Mouse (Mus musculus): ENCODE results near the gene March2. TPM values are rescaled to one million over a fixed set of nuclear protein-coding genes. Genes with fewer than 3 reads are reported as not detected.
"Not testable (repeated sequence)": the region's sequence is repeated elsewhere in the genome, so short reads cannot be mapped to it uniquely, and the experiment has no call there.

March2 gene
- polyA plus RNA-seq, 1 experiment from 2014 or later: 55.7 TPM

DNA sequence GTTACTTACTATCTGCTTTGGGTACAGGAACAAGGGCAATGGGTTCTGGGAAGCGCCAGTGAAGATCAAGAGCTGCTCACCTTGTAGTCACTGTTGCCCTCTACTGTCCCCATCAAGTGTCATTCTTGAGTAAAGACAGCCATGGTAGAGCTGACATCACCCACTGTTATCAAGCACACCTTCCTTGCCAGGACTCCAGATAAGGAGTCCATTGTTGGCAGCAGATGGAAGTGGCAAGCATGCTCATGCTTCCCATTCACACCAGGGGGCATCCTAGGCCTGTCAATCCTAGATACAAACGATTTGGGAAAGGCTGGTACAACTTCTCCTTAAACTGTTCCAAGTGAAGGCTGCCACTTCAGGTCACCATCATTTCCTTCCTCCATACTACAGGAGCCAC is 27.5 kb upstream of the March2 start:
- Histone ChIP-seq H3K36me3 (peaks cover 50% of the 10 kb centered on the region), H3K4me2 (replicated peaks) (no peak overlapping the region)
- no peak for ATAC-seq (ENCODE audit: low FRiP score, low read depth)

DNA sequence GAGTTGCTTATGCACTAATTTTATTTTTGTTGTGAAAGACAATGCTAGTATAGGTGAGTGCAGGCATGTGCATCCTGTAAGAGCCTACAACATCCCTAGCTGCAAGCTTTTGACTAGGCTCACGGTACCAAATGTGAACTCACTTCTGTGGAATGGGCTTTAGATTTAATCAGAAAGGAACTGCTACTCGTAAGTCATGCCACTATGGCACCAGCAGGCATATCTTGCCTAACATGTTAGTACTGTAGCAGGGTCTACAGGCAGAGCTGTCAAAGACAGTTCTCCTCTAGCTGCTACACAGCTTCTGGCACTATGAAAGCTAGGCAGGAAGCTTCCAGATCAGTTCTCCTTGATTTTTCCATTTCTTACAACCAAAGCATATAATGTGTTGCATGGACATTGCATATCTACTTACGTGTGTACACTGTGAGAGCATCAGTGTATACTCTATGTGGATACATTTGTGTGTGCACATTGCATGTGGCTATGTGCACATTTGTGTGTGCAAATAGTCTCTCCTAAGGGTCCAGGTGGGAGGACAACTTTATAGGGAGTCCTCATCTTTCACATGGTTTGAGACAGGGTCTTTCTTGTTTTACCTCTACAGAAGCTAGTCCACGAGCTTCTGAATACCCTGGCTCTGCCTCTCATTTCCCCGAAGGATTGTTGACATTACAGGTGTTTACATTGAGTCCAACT is 26.4 kb upstream of the March2 start:
- H3K4me1 ChIP-seq: no peaks in the 10 kb centered on the region
- H3K27ac ChIP-seq: no peak overlapping the region
- no peaks in the 10 kb centered on the region for H3K9me3 ChIP-seq
- H3K4me3 ChIP-seq: no peak overlapping the region
- peaks cover 38% of the 10 kb centered on the region for H3K36me3 ChIP-seq
- no peak for ATAC-seq (ENCODE audit: low FRiP score, low read depth)
- no peaks in the 10 kb centered on the region for H3K27me3 ChIP-seq (replicated peaks)
- H3K4me2 ChIP-seq (replicated peaks): no peak overlapping the region
- no peak overlapping the region for H3K9ac ChIP-seq
- 88% methylated on average over 5 of the region's 5 CpGs for WGBS

More for the DNA sequence above, 27.5 kb upstream of the March2 start:
- Histone ChIP-seq H3K4me1 (no peaks in the 10 kb centered on the region), H3K27me3 (replicated peaks) (no peaks in the 10 kb centered on the region), H3K9me3 (no peaks in the 10 kb centered on the region), H3K4me3 (no peak overlapping the region), H3K27ac (no peak overlapping the region), H3K9ac (no peak overlapping the region)
- WGBS: 82% methylated on average over 2 of the region's 2 CpGs

DNA sequence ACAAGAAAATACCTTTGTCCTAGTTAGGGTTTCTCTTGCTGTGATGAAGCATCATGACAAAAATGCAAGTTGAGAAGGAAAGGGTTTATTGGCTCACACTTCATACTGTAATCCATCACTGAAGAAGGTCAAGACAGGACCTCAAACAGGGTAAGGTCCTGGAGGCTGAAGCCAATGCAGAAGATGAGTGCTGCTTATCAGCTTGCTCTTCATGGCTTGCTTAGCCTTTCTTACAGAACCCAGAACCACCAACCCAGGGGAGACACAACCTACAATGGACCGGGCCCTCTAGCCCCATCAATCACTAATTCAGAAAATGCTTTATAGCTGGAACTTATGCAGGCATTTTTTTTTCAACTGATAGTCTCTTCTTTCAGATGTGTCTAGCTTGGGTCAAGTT is 23.9 kb upstream of the March2 start:
- Histone ChIP-seq H3K36me3 (peaks cover 15% of the 10 kb centered on the region), H3K27me3 (replicated peaks) (no peaks in the 10 kb centered on the region), H3K9me3 (no peaks in the 10 kb centered on the region), H3K4me3 (no peak overlapping the region), H3K4me2 (replicated peaks) (no peak overlapping the region), H3K27ac (no peak overlapping the region), H3K9ac (no peak overlapping the region), H3K4me1 (no peaks in the 10 kb centered on the region)
- WGBS: 97% methylated on average over 1 of the region's 1 CpGs
- no peak for ATAC-seq (ENCODE audit: low FRiP score, low read depth)

DNA sequence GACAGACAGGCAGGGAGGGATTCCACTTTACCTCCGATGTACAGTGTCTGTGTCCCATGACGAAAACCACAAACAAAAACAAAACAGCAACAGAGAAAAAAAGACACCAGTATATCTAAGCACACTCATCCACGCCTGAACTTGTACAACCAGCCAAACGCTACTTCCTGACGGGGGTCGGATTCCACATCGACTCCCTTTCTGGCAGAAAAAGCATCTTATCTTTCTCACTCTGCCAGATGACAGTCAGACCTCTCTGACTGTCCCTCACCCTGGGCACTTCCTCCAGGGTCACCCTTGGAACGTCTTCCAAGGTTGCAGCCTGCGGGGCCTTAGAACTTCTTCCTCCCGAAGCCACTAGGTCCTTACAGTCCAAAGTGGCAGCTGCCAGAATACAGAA is 15.1 kb upstream of the March2 start:
- H3K36me3 ChIP-seq; H3K9ac ChIP-seq; H3K4me2 ChIP-seq (replicated peaks); ATAC-seq (ENCODE audit: low FRiP score, low read depth); H3K9me3 ChIP-seq; H3K4me1 ChIP-seq; H3K27me3 ChIP-seq (replicated peaks); H3K4me3 ChIP-seq; H3K27ac ChIP-seq: not testable (repeated sequence)
- 88% methylated on average over 10 of the region's 10 CpGs for WGBS

DNA sequence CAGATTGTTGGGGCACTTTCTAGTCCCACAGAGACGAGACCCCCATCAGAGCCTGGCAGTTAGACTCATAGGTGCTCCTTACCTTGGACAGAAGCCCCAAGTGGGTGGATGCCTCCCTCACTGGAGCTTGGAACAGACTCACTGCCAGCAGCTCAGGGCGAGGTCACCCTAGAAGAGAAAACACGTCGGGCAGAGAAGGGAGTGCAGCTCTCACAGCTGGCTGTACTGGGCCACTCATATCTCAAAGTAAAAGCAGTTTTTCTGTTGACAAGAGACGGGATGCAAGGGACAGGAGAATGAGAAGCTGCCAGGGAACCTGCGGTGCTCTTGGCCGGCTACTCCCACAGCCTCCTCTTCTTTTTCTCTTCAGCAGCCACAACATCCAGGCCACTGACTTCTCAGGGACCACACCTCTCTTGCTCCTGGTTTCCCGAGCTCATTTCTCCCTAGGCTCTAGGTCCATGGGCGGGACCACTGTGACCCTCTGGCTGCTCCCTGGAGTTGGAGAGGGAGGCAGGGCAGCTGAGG is 14.2 kb upstream of the March2 start:
- not testable (repeated sequence) for H3K9me3 ChIP-seq; H3K4me3 ChIP-seq; H3K9ac ChIP-seq; H3K4me1 ChIP-seq; H3K27ac ChIP-seq; ATAC-seq (ENCODE audit: low FRiP score, low read depth); H3K27me3 ChIP-seq (replicated peaks); H3K36me3 ChIP-seq; H3K4me2 ChIP-seq (replicated peaks)
- 77% methylated on average over 9 of the region's 9 CpGs for WGBS

DNA sequence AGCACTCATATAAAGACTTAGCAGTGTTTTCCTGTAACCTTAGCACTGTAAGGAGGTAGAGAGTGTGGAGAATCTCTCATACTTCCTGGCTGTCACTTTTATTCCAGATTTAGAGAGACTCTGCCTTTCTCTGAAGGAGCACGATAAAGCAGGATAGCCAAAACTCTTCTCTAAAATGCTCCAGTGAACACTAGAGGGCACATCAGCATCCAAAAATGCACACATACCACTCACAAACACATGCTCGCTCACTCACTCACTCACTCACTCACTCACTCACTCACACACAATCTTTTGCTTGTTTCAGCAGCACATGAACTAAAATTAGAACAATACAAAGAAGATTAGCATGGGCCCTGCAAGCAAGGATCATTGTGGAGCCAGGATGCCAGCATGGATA is 10.7 kb upstream of the March2 start:
- H3K4me3 ChIP-seq: no peak overlapping the region
- 82% methylated on average over 2 of the region's 2 CpGs for WGBS
- H3K4me1 ChIP-seq: no peaks in the 10 kb centered on the region
- no peak overlapping the region for H3K4me2 ChIP-seq (replicated peaks)
- H3K27ac ChIP-seq: no peak overlapping the region
- H3K36me3 ChIP-seq: no peaks in the 10 kb centered on the region
- H3K27me3 ChIP-seq (replicated peaks): no peaks in the 10 kb centered on the region
- H3K9me3 ChIP-seq: peaks cover 3% of the 10 kb centered on the region; the same call in 1 of the 2 replicates
- ATAC-seq (ENCODE audit: low FRiP score, low read depth): no peak
- H3K9ac ChIP-seq: no peak overlapping the region

DNA sequence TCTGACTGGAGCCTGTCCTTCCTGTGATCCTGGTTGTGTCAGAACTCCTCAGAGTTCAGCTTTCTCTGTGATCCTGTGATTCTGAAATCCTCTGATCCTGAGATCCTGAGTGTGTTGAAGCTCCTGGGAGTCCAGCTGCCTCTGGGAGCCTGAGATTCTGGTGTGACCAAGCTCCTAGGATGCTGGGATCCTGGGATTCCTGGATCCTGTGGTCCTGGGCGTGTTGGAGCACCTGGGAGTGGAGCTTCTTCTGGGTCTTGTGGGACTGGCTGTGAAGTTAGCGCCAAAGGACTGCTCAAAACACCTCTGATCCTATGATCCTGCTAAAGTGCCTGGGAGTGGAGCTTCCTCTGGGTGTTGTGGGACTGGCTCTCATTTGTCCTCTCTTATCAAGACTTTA is 9.9 kb upstream of the March2 start:
- ATAC-seq (ENCODE audit: low FRiP score, low read depth): no peak
- no peak overlapping the region for H3K4me3 ChIP-seq
- no peak overlapping the region for H3K9ac ChIP-seq
- 83% methylated on average over 2 of the region's 2 CpGs for WGBS
- H3K27me3 ChIP-seq (replicated peaks): no peaks in the 10 kb centered on the region
- H3K4me2 ChIP-seq (replicated peaks): no peak overlapping the region
- no peak overlapping the region for H3K27ac ChIP-seq
- H3K36me3 ChIP-seq: no peaks in the 10 kb centered on the region
- no peaks in the 10 kb centered on the region for H3K4me1 ChIP-seq
- H3K9me3 ChIP-seq: peaks cover 3% of the 10 kb centered on the region; the same call in 1 of the 2 replicates

DNA sequence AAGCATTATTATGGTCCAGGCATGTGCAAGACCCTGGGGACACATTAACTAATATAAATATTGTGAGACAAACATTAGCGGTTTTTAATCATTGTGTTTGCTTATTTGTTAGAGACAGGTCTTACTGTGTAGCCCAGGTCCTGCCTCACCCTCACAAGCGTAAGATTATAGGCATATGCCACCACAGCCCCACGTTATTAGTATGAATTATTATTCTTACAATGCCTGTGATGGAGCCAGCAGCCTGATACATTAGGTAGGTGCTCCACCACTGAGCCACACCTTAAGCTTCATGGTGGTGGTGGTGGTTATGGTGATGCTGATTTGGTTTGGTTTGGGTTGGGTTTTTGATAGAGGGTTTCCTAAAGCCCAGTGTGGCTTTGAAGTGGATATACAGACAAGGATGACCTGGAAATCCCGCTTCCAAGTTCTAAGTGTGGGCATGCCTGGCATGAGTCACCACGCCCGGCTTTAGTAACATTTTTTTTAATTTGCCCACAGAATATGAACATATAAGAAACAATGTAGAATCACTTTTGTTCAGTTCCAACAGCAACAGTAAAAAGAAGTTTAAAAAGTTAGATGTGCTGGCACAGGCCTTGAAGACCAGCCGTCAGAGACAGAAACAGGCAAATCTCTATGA is 1.4 kb upstream of the March2 start:
- no peak overlapping the region for H3K27ac ChIP-seq
- WGBS: 93% methylated on average over 7 of the region's 7 CpGs
- H3K9me3 ChIP-seq: no peaks in the 10 kb centered on the region
- no peak overlapping the region for H3K4me2 ChIP-seq (replicated peaks)
- ATAC-seq (ENCODE audit: low FRiP score, low read depth): no peak
- H3K27me3 ChIP-seq (replicated peaks): no peaks in the 10 kb centered on the region
- H3K4me1 ChIP-seq: no peaks in the 10 kb centered on the region
- H3K4me3 ChIP-seq: no peak overlapping the region
- H3K9ac ChIP-seq: no peak overlapping the region
- no peaks in the 10 kb centered on the region for H3K36me3 ChIP-seq

DNA sequence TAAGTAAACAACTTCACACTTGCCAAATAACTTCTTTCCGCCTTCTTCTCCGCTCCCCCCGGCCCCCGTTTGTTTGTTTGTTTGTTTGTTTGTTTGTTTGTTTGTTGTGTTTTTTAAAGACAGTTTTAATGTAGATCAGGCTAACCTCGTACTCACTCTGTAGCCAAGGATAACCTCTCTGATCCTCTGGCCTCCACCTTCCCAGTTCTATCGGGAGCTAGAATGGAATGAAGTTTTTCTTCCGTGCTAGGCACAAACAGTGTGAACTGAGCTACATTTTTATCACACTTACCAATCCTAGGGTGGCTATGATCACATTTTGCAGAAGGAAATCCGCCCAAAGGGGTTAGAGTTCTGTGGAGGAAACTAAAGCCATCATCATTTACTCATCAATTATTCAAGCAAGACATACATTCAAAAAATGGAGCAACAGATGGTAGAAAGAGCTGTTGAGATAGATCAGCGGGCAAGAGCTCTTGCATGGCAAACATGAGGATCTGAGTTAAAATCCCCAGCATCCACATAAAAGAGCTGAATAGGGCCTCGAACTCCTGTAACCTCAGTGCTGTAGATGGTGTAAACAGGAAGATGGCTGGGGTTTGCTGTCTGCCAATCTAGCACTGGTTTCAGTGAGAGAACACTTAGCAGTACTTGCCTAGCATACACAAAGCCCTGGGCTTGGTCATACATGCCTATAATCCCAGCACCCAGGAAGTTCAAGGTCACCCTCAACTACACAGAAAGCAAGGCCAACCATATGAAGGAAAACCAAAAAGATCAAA is 665 bp upstream of the March2 start:
- no peak overlapping the region for H3K9ac ChIP-seq
- peak; percentile 51 for ATAC-seq (ENCODE audit: low FRiP score, low read depth)
- no peak overlapping the region for H3K27ac ChIP-seq
- H3K4me1 ChIP-seq: no peaks in the 10 kb centered on the region
- WGBS: 49% methylated on average over 10 of the region's 10 CpGs
- no peaks in the 10 kb centered on the region for H3K9me3 ChIP-seq
- H3K27me3 ChIP-seq (replicated peaks): no peaks in the 10 kb centered on the region
- peak overlapping the region; percentile 65 for H3K4me2 ChIP-seq (replicated peaks)
- peak overlapping the region; percentile 82 for H3K4me3 ChIP-seq
- H3K36me3 ChIP-seq: no peaks in the 10 kb centered on the region

DNA sequence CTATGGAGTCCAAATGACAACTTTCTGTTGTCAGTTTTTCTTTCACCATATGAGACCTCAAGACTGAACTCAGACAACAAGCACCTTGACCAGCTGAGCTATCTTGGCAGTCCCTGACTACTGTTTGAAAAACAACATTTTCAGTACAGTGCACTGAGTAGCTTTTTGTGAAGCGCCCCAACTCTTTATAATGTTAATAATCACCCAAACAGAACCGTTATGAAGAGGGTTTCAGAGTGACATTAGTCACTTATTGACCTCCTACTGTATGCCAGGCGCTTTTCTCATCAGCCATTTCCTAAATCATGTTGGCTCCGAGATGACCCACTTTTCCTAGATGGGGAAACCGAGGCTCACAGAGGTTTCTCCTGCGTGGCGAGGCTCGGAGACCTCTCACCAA is 488 bp downstream of the March2 start:
- Histone ChIP-seq H3K4me2 (replicated peaks) (peak overlapping the region; percentile 65), H3K9me3 (no peaks in the 10 kb centered on the region), H3K27ac (no peak overlapping the region), H3K4me1 (no peaks in the 10 kb centered on the region), H3K36me3 (no peaks in the 10 kb centered on the region), H3K9ac (peak overlapping the region; percentile 72), H3K27me3 (replicated peaks) (no peaks in the 10 kb centered on the region), H3K4me3 (peak overlapping the region; percentile 82)
- peak; percentile 3; the same call in 1 of the 2 replicates for ATAC-seq (ENCODE audit: low FRiP score, low read depth)
- WGBS: 7% methylated on average over 8 of the region's 8 CpGs

DNA sequence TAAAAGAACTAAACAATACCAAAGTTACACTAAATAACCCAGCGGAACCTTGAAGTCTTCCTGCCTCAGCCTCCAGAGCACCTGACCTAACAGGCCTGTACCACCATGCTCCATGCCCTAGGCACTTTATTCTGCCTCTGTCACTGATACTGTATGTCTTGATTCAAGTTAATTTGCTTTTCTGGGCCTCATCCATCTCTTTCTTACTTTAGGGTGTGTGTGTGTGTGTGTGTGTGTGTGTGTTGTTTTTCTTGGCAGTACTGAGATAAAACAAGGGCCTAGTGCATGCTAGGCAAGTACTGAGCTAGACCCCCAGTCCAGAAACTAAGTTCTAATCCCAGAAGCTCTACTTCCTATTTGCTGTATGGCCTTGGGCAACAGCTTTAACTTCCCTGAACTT is 1.2 kb downstream of the March2 start:
- no peak overlapping the region for H3K27ac ChIP-seq
- no peaks in the 10 kb centered on the region for H3K27me3 ChIP-seq (replicated peaks)
- peak overlapping the region; percentile 9; the same call in 1 of the 2 replicates for H3K4me2 ChIP-seq (replicated peaks)
- H3K4me3 ChIP-seq: no peak overlapping the region
- WGBS: 97% methylated on average over 1 of the region's 1 CpGs
- H3K9ac ChIP-seq: no peak overlapping the region
- no peaks in the 10 kb centered on the region for H3K4me1 ChIP-seq
- peaks cover under 1% of the 10 kb centered on the region; the same call in 1 of the 2 replicates for H3K36me3 ChIP-seq
- ATAC-seq (ENCODE audit: low FRiP score, low read depth): no peak
- no peaks in the 10 kb centered on the region for H3K9me3 ChIP-seq

DNA sequence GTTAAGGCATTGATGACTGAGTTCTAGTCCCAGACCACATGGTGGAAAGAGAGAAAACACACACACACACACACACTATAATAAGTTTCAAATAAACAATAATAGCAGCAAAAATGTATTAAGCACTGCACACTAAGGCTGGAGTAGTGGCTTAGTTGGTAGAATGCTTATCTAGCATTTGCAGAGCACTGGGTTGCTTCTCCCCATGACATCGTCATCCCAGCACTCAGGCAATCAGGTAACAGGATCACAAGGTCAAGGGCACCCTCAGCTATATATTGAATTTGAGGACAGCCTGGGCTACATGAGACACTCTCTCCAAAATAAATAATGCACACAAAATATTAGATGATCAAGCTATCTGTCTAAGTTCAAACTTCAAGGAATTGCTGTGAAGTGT is 3.7 kb downstream of the March2 start:
- Histone ChIP-seq H3K27ac (no peak overlapping the region), H3K36me3 (peaks cover 12% of the 10 kb centered on the region), H3K4me1 (no peaks in the 10 kb centered on the region), H3K27me3 (replicated peaks) (no peaks in the 10 kb centered on the region), H3K9ac (no peak overlapping the region), H3K4me3 (no peak overlapping the region), H3K4me2 (replicated peaks) (no peak overlapping the region), H3K9me3 (peaks cover 7% of the 10 kb centered on the region; the same call in 1 of the 2 replicates)
- ATAC-seq (ENCODE audit: low FRiP score, low read depth): no peak
- WGBS: 93% methylated on average over 1 of the region's 1 CpGs
